In the genomic region with DNA sequence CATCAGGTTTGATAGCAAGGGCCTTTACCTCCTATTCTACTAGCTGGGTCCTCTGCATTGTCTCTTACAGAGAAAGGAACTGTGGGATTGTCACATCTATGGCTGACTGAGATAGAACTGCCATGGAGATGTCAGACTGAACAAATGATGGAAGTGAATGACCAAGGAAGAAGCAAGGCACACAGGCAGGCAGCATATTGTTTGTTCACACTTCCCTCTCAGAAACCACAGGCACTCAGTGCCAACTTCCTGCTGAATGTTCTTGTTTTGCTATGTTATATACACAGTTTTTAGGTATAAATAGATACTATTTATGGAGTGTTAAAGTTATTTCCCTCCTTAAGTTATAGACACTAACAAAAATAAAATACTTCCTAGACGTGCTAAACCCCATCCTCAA, we compare ENCODE assay signal across 27 mouse cellular contexts. TPM values are rescaled to one million over a fixed set of nuclear protein-coding genes. Genes with fewer than 3 reads are reported as not detected.
DNase-seq lines count a peak whose midpoint lies in the region; ATAC-seq lines count a peak whose summit lies in the region.
"Had no signal": no experiment of that assay in that cellular context is flagged by ENCODE, and none has a peak within 500 bp of the region (broad histone marks: within the 10 kb centered on the region; RNA-seq: fewer than 3 reads in every experiment).

No protein-coding gene starts in this region.

- 98% methylated on average over 1 of the region's 1 CpGs for WGBS in heart, embryonic 11.5 days (ENCODE audit: insufficient replicate concordance)
- WGBS in forebrain, embryonic 14.5 days = 100% methylated on average over 1 of the region's 1 CpGs

- no peaks in the 10 kb centered on the region for H3K4me1 ChIP-seq in heart, embryonic 11.5 days (ENCODE audit: control insufficient read depth, insufficient read depth, low read length)
- H3K4me1 ChIP-seq in forebrain, embryonic 14.5 days (ENCODE audit: control insufficient read depth, insufficient read depth, low read length) = no peaks in the 10 kb centered on the region
- H3K4me1 ChIP-seq: embryonic facial prominence, embryonic 12.5 days; embryonic facial prominence, embryonic 15.5 days; forebrain, embryonic 15.5 days; heart, embryonic 12.5 days had no signal

- no peaks in the 10 kb centered on the region for H3K27me3 ChIP-seq in heart, embryonic 11.5 days (ENCODE audit: control insufficient read depth, insufficient read depth, low read length)
- H3K27me3 ChIP-seq in forebrain, embryonic 14.5 days (replicated peaks; ENCODE audit: control insufficient read depth, insufficient read depth, low read length) = no peaks in the 10 kb centered on the region
- H3K27me3 ChIP-seq: CH12.LX; embryonic facial prominence, embryonic 12.5 days; embryonic facial prominence, embryonic 15.5 days; forebrain, embryonic 15.5 days; heart, embryonic 12.5 days; heart, embryonic 15.5 days; Patski had no signal

- no peak overlapping the region for H3K4me2 ChIP-seq in heart, embryonic 11.5 days
- no peak overlapping the region for H3K4me2 ChIP-seq in forebrain, embryonic 14.5 days (ENCODE audit: low read length)
- H3K4me2 ChIP-seq: embryonic facial prominence, embryonic 12.5 days; embryonic facial prominence, embryonic 15.5 days; forebrain, embryonic 15.5 days; heart, embryonic 12.5 days; heart, embryonic 15.5 days; hindbrain, embryonic 14.5 days had no signal

- no peaks in the 10 kb centered on the region for H3K9me3 ChIP-seq in heart, embryonic 11.5 days (replicated peaks; ENCODE audit: control insufficient read depth, low read length)
- H3K9me3 ChIP-seq in forebrain, embryonic 14.5 days (replicated peaks; ENCODE audit: control insufficient read depth, low read length) = no peaks in the 10 kb centered on the region
- H3K9me3 ChIP-seq: embryonic facial prominence, embryonic 12.5 days; embryonic facial prominence, embryonic 15.5 days; forebrain, embryonic 15.5 days; G1E; heart, embryonic 12.5 days; heart, embryonic 15.5 days had no signal

- no peak overlapping the region for H3K27ac ChIP-seq in heart, embryonic 11.5 days (ENCODE audit: low read depth, low read length)
- no peak overlapping the region for H3K27ac ChIP-seq in forebrain, embryonic 14.5 days (ENCODE audit: low read depth, low read length)
- H3K27ac ChIP-seq: embryonic facial prominence, embryonic 12.5 days; embryonic facial prominence, embryonic 15.5 days; forebrain, embryonic 15.5 days; heart, embryonic 15.5 days; hindbrain, embryonic 14.5 days; hindbrain, postnatal 0 days had no signal

- no peak overlapping the region for H3K4me3 ChIP-seq in heart, embryonic 11.5 days (ENCODE audit: low read depth, low read length)
- no peak overlapping the region for H3K4me3 ChIP-seq in forebrain, embryonic 14.5 days (ENCODE audit: low read depth, low read length)
- H3K4me3 ChIP-seq: embryonic facial prominence, embryonic 12.5 days; embryonic facial prominence, embryonic 15.5 days; forebrain, embryonic 15.5 days; heart, embryonic 12.5 days; heart, embryonic 15.5 days had no signal

- no peak for ATAC-seq in heart, embryonic 11.5 days (replicated peaks; ENCODE audit: insufficient number of reproducible peaks, low FRiP score, low TSS enrichment)
- ATAC-seq in granulocyte monocyte progenitor cell, adult 5-6 weeks (replicated peaks; ENCODE audit: poor library complexity, severe bottlenecking) = peak; percentile 56
- peak; percentile 51 for ATAC-seq in megakaryocyte, adult 5-6 weeks (ENCODE audit: poor library complexity, severe bottlenecking)
- no peak for ATAC-seq in forebrain, embryonic 14.5 days
- ATAC-seq: forebrain, embryonic 15.5 days; hindbrain, postnatal 0 days; inflammation-experienced regulatory T-cells, adult 6 months; Patski had no signal

- peak; percentile 90 for DNase-seq in heart, adult 11 months
- DNase-seq in 416B (ENCODE audit: low read depth) = peak; percentile 44
- no peak for DNase-seq in forebrain, embryonic 14.5 days (ENCODE audit: low spot score)
- no peak for DNase-seq in cerebellum, postnatal 25 days
- DNase-seq in thymus, postnatal 36 days = no peak
- DNase-seq: adrenal gland, postnatal 10 days; adrenal gland, postnatal 36 days; cerebellum, adult 11-12 months; cerebellum, adult 8-10 months; cerebellum, postnatal 10 days; gastrocnemius, postnatal 25 days; heart, postnatal 10 days; heart, postnatal 36 days had no signal

- no peak overlapping the region for H3K9ac ChIP-seq in heart, embryonic 11.5 days (ENCODE audit: low read depth, low read length)
- H3K9ac ChIP-seq in forebrain, embryonic 14.5 days (ENCODE audit: low read length) = no peak overlapping the region
- H3K9ac ChIP-seq: embryonic facial prominence, embryonic 12.5 days; embryonic facial prominence, embryonic 15.5 days; forebrain, embryonic 15.5 days; heart, embryonic 12.5 days; heart, embryonic 15.5 days; hindbrain, embryonic 14.5 days had no signal

- H3K36me3 ChIP-seq in heart, embryonic 11.5 days (ENCODE audit: control insufficient read depth, insufficient read depth, low read length) = peaks cover 91% of the 10 kb centered on the region
- H3K36me3 ChIP-seq in forebrain, embryonic 14.5 days (ENCODE audit: control insufficient read depth, insufficient read depth, low read length) = peaks cover 98% of the 10 kb centered on the region

RNA-seq across cellular contexts. Expression of gene Rbm5, which starts 23.5 kb away (rescaled TPM):
- 113 and 135 TPM in 2 replicates for polyA plus RNA-seq in heart, embryonic 11.5 days (2014; fragmentation: Nextera tagmentation; extraction: Ambion mirVana)
- total RNA-seq in granulocyte monocyte progenitor cell, adult 5-6 weeks (2014; fragmentation: Nextera tagmentation) = 133 and 165 TPM in 2 replicates
- 157 and 164 TPM in 2 replicates for total RNA-seq in granulocyte monocyte progenitor cell, adult 5-6 weeks (2017)
- 145 and 161 TPM in 2 replicates for total RNA-seq in megakaryocyte, adult 5-6 weeks (2015)
- 208 and 249 TPM in 2 replicates for total RNA-seq in megakaryocyte, adult 5-6 weeks (2017)
- 188 and 210 TPM in 2 replicates for polyA plus RNA-seq in forebrain, embryonic 14.5 days (2014; fragmentation: Nextera tagmentation; extraction: Ambion mirVana)

RNA-seq across cellular contexts. Expression of gene Sema3f, which starts 37.0 kb away (rescaled TPM):
- 4.6 and 5.8 TPM in 2 replicates for polyA plus RNA-seq in heart, embryonic 11.5 days (2014; fragmentation: Nextera tagmentation; extraction: Ambion mirVana)
- 2.6 TPM in 1 of 2 replicates, not detected in the other for total RNA-seq in granulocyte monocyte progenitor cell, adult 5-6 weeks (2014; fragmentation: Nextera tagmentation)
- not detected in 2 replicates for total RNA-seq in granulocyte monocyte progenitor cell, adult 5-6 weeks (2017)
- not detected in 2 replicates for total RNA-seq in megakaryocyte, adult 5-6 weeks (2015)
- not detected in 2 replicates for total RNA-seq in megakaryocyte, adult 5-6 weeks (2017)
- 7.4 and 12.2 TPM in 2 replicates for polyA plus RNA-seq in forebrain, embryonic 14.5 days (2014; fragmentation: Nextera tagmentation; extraction: Ambion mirVana)
- polyA plus RNA-seq: inflammation-experienced regulatory T-cells, adult 6 months had no signal

Comparison
In these comparisons a context has a peak if more than half of its experiments do, and no peak if none do; other contexts are left out.
1. DNase-seq: peak in heart, adult 11 months (single experiment) and 416B (single experiment); none in forebrain, embryonic 14.5 days (single experiment), cerebellum, postnatal 25 days (0 of 2) and thymus, postnatal 36 days (0 of 2).
2. ATAC-seq: peak in granulocyte monocyte progenitor cell, adult 5-6 weeks (single experiment) and megakaryocyte, adult 5-6 weeks (single experiment); none in heart, embryonic 11.5 days (single experiment) and forebrain, embryonic 14.5 days (single experiment).